ENCODE assay signal across 11 mouse cellular contexts in the genomic region with DNA sequence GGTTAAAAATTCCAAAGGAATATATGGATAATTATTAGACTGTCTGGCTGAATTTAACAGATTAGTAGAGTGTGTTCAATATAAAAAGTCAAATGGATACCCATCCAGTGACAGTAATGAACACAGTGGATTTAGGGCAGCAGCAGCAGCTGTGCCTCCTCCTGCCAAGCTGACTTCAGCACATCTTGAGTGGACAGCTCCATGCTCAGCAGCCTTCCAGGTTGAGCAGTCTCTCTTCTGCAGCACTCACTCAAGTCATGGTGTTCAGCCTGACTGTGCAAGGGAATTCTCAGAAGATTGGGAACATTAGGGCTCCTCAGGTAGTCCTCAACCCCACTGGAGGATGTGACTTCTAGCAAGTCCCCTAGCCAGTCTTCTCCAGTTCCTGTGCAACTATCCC.
DNase-seq lines count a peak whose midpoint lies in the region; ATAC-seq lines count a peak whose summit lies in the region.
"Had no signal": no experiment of that assay in that cellular context is flagged by ENCODE, and none has a peak within 500 bp of the region (broad histone marks: within the 10 kb centered on the region; RNA-seq: fewer than 3 reads in every experiment).

No protein-coding gene starts in this region.

- H3K27me3 ChIP-seq in intestine, embryonic 14.5 days (replicated peaks; ENCODE audit: control insufficient read depth, insufficient read depth, low read length) = no peaks in the 10 kb centered on the region
- H3K27me3 ChIP-seq in intestine, embryonic 16.5 days (replicated peaks; ENCODE audit: control insufficient read depth, insufficient read depth, low read length) = no peaks in the 10 kb centered on the region
- H3K27me3 ChIP-seq in limb, embryonic 11.5 days (ENCODE audit: control insufficient read depth, insufficient read depth, low read length) = no peaks in the 10 kb centered on the region
- no peaks in the 10 kb centered on the region for H3K27me3 ChIP-seq in forebrain, embryonic 12.5 days
- H3K27me3 ChIP-seq: hindbrain, embryonic 15.5 days had no signal

- H3K27ac ChIP-seq in intestine, embryonic 14.5 days (ENCODE audit: low read depth) = no peak overlapping the region
- H3K27ac ChIP-seq in intestine, embryonic 16.5 days (ENCODE audit: low read length) = no peak overlapping the region
- no peak overlapping the region for H3K27ac ChIP-seq in limb, embryonic 11.5 days (replicated peaks; ENCODE audit: low read depth, low read length)
- no peak overlapping the region for H3K27ac ChIP-seq in forebrain, embryonic 12.5 days
- H3K27ac ChIP-seq: hindbrain, embryonic 15.5 days had no signal

- H3K9ac ChIP-seq in intestine, embryonic 14.5 days (ENCODE audit: low read length) = no peak overlapping the region
- H3K9ac ChIP-seq in intestine, embryonic 16.5 days (ENCODE audit: low read depth, low read length) = no peak overlapping the region
- H3K9ac ChIP-seq in limb, embryonic 11.5 days (ENCODE audit: low read length) = no peak overlapping the region
- no peak overlapping the region for H3K9ac ChIP-seq in forebrain, embryonic 12.5 days
- H3K9ac ChIP-seq: hindbrain, embryonic 15.5 days had no signal

- no peaks in the 10 kb centered on the region for H3K9me3 ChIP-seq in intestine, embryonic 14.5 days (ENCODE audit: control insufficient read depth, low read length)
- H3K9me3 ChIP-seq in intestine, embryonic 16.5 days (ENCODE audit: control insufficient read depth, low read length) = no peaks in the 10 kb centered on the region
- H3K9me3 ChIP-seq in limb, embryonic 11.5 days (ENCODE audit: control insufficient read depth, low read length) = no peaks in the 10 kb centered on the region
- H3K9me3 ChIP-seq in forebrain, embryonic 12.5 days = no peaks in the 10 kb centered on the region
- H3K9me3 ChIP-seq: hindbrain, embryonic 15.5 days had no signal

- no peak for ATAC-seq in intestine, embryonic 14.5 days (replicated peaks; ENCODE audit: low FRiP score, low TSS enrichment, low read depth)
- ATAC-seq in intestine, embryonic 16.5 days = no peak
- no peak for ATAC-seq in limb, embryonic 11.5 days (ENCODE audit: insufficient number of reproducible peaks, low FRiP score, low TSS enrichment, low read depth)
- no peak for ATAC-seq in forebrain, embryonic 12.5 days (ENCODE audit: low FRiP score)
- ATAC-seq: Patski had no signal

- no peaks in the 10 kb centered on the region for H3K4me1 ChIP-seq in intestine, embryonic 14.5 days (replicated peaks; ENCODE audit: control insufficient read depth, insufficient read depth, low read length)
- no peaks in the 10 kb centered on the region for H3K4me1 ChIP-seq in intestine, embryonic 16.5 days (ENCODE audit: control insufficient read depth, insufficient read depth, low read length)
- H3K4me1 ChIP-seq in limb, embryonic 11.5 days (ENCODE audit: control insufficient read depth, insufficient read depth, low read length) = no peaks in the 10 kb centered on the region
- no peaks in the 10 kb centered on the region for H3K4me1 ChIP-seq in forebrain, embryonic 12.5 days
- H3K4me1 ChIP-seq: hindbrain, embryonic 15.5 days had no signal

- H3K36me3 ChIP-seq in intestine, embryonic 14.5 days (ENCODE audit: control insufficient read depth, insufficient read depth, low read length) = no peaks in the 10 kb centered on the region
- H3K36me3 ChIP-seq in intestine, embryonic 16.5 days (ENCODE audit: control insufficient read depth, insufficient read depth, low read length) = no peaks in the 10 kb centered on the region
- no peaks in the 10 kb centered on the region for H3K36me3 ChIP-seq in limb, embryonic 11.5 days (ENCODE audit: control insufficient read depth, insufficient read depth, low read length)
- H3K36me3 ChIP-seq in forebrain, embryonic 12.5 days (replicated peaks) = no peaks in the 10 kb centered on the region
- H3K36me3 ChIP-seq: hindbrain, embryonic 15.5 days had no signal

- no peak overlapping the region for H3K4me3 ChIP-seq in intestine, embryonic 14.5 days (ENCODE audit: low read depth, low read length)
- no peak overlapping the region for H3K4me3 ChIP-seq in intestine, embryonic 16.5 days (ENCODE audit: low read length)
- no peak overlapping the region for H3K4me3 ChIP-seq in limb, embryonic 11.5 days (ENCODE audit: low read depth, low read length)
- no peak overlapping the region for H3K4me3 ChIP-seq in forebrain, embryonic 12.5 days (replicated peaks)
- H3K4me3 ChIP-seq: hindbrain, embryonic 15.5 days had no signal

- DNase-seq in intestine, embryonic 14.5 days (ENCODE audit: low spot score) = peak; percentile 69
- DNase-seq in A20 (ENCODE audit: low read depth, low spot score) = peak; percentile 1
- DNase-seq in ZHBTc4 (ENCODE audit: low read depth, low spot score) = peak; percentile 51
- DNase-seq in limb, embryonic 11.5 days (ENCODE audit: low spot score) = peak; percentile 71
- DNase-seq in layer of hippocampus, postnatal 14 days (ENCODE audit: low spot score in 2 of 2) = no peak
- DNase-seq: cerebellum, adult 18-20 months; midbrain, embryonic 14.5 days had no signal

- no peak overlapping the region for H3K4me2 ChIP-seq in intestine, embryonic 14.5 days (ENCODE audit: low read length)
- H3K4me2 ChIP-seq in intestine, embryonic 16.5 days (ENCODE audit: low read depth, low read length) = no peak overlapping the region
- no peak overlapping the region for H3K4me2 ChIP-seq in limb, embryonic 11.5 days (ENCODE audit: low read depth, severe bottlenecking)
- no peak overlapping the region for H3K4me2 ChIP-seq in forebrain, embryonic 12.5 days
- H3K4me2 ChIP-seq: hindbrain, embryonic 15.5 days had no signal

Comparison
In these comparisons a context has a peak if more than half of its experiments do, and no peak if none do; other contexts are left out.
1. DNase-seq: peak in intestine, embryonic 14.5 days (single experiment), A20 (single experiment), ZHBTc4 (single experiment) and limb, embryonic 11.5 days (single experiment); none in layer of hippocampus, postnatal 14 days (0 of 2).